Mouse (Mus musculus): Measurements from ENCODE around the gene Pcyox1.
"Not testable (repeated sequence)": the region's sequence is repeated elsewhere in the genome, so short reads cannot be mapped to it uniquely, and the experiment has no call there.

The Pcyox1 gene

GRCm38 (mm10) chr6:86366125-86366852, 30.7 kb downstream of the Pcyox1 start:
- DNase-seq = peak; percentile 75

DNA sequence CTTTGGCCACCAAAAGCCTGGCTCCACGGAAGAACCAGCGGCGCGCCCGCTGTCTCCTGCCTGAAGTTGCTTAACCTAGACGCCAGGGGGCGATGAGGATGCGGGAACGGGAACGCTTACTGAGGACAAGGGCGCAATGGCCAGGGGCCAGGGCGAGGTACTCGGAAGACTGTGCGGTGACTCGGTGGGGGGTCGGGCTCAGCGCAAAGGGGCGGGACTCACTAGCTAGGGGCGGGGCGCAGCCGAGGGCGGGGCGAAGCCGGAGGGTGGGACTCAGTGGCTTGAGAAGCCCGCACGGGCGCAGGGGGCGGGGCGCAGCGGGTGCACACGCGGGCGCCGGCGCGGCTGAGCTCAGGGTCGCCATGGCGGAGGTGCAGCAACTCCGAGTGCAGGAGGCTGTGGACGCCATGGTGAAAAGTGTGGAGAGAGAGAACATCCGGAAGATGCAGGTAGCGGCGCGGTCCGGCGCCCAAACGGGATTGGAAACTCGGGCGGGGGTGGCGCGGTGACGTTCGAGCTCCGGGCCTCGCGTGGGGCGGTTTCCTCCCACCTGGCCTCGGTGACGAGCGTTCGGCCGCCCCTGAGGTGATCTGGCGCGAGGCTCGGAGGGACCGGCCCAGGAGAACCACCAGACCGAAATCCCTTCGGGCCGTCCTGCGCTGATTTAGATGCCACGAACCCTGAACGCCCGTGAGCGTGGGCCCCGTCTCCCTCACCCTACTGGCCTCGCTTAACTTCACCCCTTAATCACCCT, 31.4 kb downstream of the Pcyox1 start, which contains the start of gene Fam136a:
TSS of gene Fam136a (plus strand) at position 276 of the 754 bp plus-strand sequence.
- peak; percentile 93 for DNase-seq

- DNase-seq = peak; percentile 88
Observed at GRCm38 (mm10) chr6:86364442-86365141, 32.4 kb downstream of the Pcyox1 start.

DNA sequence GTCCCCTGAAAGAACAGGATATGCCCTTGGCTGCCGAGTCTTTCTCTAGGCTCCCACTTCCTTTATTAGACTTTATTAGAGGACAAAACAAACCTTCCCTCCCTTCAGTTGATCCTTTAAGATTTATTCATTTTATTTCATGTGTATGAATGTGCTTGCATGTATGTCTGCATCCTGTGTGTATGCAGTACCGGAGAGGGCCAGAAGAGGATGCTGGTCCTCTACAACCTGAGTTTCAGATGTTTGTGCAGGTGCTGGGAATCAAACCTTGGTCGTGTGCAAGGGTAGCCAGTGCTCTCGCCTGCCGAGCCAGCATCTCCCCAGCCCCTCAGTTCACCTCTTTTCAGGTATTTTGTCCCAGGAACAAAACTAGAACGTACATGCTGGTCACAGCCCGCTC, 35.6 kb downstream of the Pcyox1 start:
- DNase-seq = no peak

GRCm38 (mm10) chr6:86360691-86361090, 36.3 kb downstream of the Pcyox1 start:
- no peak for DNase-seq

- no peak for DNase-seq
Observed at GRCm38 (mm10) chr6:86356956-86357355, 40.0 kb downstream of the Pcyox1 start.

DNA sequence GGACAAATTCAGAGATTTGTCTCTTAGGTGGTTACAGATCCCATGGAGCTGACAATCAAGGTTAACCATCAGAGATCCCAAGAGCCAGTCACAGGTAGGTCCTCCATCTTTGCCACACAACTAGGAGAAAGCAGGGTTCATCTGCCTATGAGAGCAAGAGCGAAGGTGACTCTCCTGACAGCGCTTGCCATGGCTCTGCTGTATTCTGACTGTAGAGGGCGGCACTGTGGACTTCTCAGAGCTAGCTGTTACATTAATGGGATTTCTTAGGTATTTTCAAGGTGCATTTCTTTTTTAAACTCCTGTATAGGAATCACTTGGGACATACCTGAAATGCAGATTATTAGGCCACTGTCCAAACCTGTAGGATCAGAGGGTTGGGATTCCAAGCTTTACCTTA, 42.0 kb downstream of the Pcyox1 start:
- no peak for DNase-seq

GRCm38 (mm10) chr6:86349257-86349656, 47.7 kb downstream of the Pcyox1 start:
- peak; percentile 46 for DNase-seq

GRCm38 (mm10) chr6:86346063-86346462, 50.9 kb downstream of the Pcyox1 start:
- DNase-seq = no peak

DNA sequence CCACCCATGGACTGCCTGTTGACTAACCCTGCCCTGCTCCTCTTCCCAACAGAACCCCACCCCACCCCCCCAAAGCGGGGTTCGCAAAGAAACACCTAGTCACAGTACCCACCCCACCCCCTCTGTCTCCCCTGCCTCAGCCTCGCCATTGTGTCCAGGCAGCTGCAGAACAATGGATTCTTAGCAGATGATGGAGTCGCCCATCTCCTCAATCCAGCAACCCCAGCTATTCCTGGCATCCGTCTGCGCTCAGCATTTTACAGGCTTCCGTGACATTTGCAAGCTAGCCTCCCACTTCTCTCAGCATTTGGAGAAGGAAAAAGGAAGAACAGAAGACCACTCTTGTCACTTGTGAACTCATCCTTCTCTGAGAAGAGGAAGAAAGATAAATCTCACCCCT, 53.3 kb downstream of the Pcyox1 start:
- no peak for DNase-seq

GRCm38 (mm10) chr6:86336340-86336739, 60.6 kb downstream of the Pcyox1 start:
- DNase-seq = not testable (repeated sequence)

Data from cerebellum, adult 9-10 months (tissue).